Mouse (Mus musculus) MEL (cell line): Measurements from ENCODE around the gene 8030411F24Rik. TPM values are rescaled to one million over a fixed set of nuclear protein-coding genes. Genes with fewer than 3 reads are reported as not detected.

Experiments used
- DNase-seq: peaks from one replicate; pipeline ENCODE4 v3.0.0; 2011; ENCODE audit warnings: low read depth, low spot score
- H3K27ac ChIP-seq: 2 replicates; pipeline ENCODE4 v1.5.1; 2012; ENCODE audit warnings: low read depth, mild to moderate bottlenecking, control low read depth, low read length, moderate library complexity; ENCODE audit not compliant: control insufficient read depth
- H3K27me3 ChIP-seq, 2 experiments: fragments of 150-350 bp in 1 of 2; sonication (generic) in 1 of 2; 2 replicates each; pipeline ENCODE4 v1.6.1; 2012; ENCODE audit warnings: low read length in 2 of 2, mild to moderate bottlenecking in 2 of 2, improper control_type of control experiment in 1 of 2, moderate library complexity in 1 of 2; ENCODE audit not compliant: insufficient read depth in 2 of 2, control insufficient read depth in 1 of 2
- H3K36me3 ChIP-seq, 2 experiments: 2 replicates each; pipeline ENCODE4 v1.6.1; 2012 to 2014; ENCODE audit warnings: low read length in 2 of 2, improper control_type of control experiment in 1 of 2, inconsistent platforms in 1 of 2, mild to moderate bottlenecking in 1 of 2; ENCODE audit not compliant: insufficient read depth in 2 of 2, control insufficient read depth in 1 of 2
- H3K4me1 ChIP-seq, 2 experiments: fragments of 150-350 bp in 1 of 2; sonication (generic) in 1 of 2; 2 replicates each; pipeline ENCODE4 v1.6.1; 2012; ENCODE audit warnings: low read length in 2 of 2, improper control_type of control experiment in 1 of 2, mild to moderate bottlenecking in 1 of 2; ENCODE audit not compliant: insufficient read depth in 2 of 2, control insufficient read depth in 1 of 2
- H3K4me3 ChIP-seq, 2 experiments: fragments of 150-350 bp in 1 of 2; sonication (generic) in 1 of 2; 2 replicates each; pipeline ENCODE4 v1.5.1; 2012; ENCODE audit warnings: low read depth in 2 of 2, low read length in 2 of 2, mild to moderate bottlenecking in 2 of 2, moderate library complexity in 2 of 2, control low read depth in 1 of 2, improper control_type of control experiment in 1 of 2; ENCODE audit not compliant: control insufficient read depth in 1 of 2, insufficient read depth in 1 of 2
- H3K79me2 ChIP-seq: 2 replicates; pipeline ENCODE4 v1.6.1; 2012; ENCODE audit warnings: mild to moderate bottlenecking, low read length, moderate library complexity; ENCODE audit not compliant: control insufficient read depth, poor library complexity, insufficient read depth
- H3K9ac ChIP-seq: 2 replicates; pipeline ENCODE4 v1.6.1; 2012; ENCODE audit warnings: low read depth, mild to moderate bottlenecking, control low read depth, low read length, moderate library complexity; ENCODE audit not compliant: control insufficient read depth, poor library complexity, severe bottlenecking
- H3K9me3 ChIP-seq: fragments of 150-350 bp; sonication (generic); replicated peaks from 2 replicates; pipeline ENCODE4 v1.6.1; 2012; ENCODE audit warnings: mild to moderate bottlenecking, low read length, improper control_type of control experiment, moderate library complexity; ENCODE audit not compliant: insufficient read depth
- CTCF ChIP-seq, 3 experiments: IDR thresholded peaks in 2 of 3; conservative IDR thresholded peaks in 1 of 3; 2 replicates each; pipeline ENCODE4 v1.5.1; 2011 to 2012; ENCODE audit warnings: low read length in 3 of 3, low read depth in 2 of 3, mild to moderate bottlenecking in 2 of 3, improper control_type of control experiment in 1 of 3, inconsistent platforms in 1 of 3, mixed read lengths in 1 of 3, moderate library complexity in 1 of 3; ENCODE audit not compliant: control insufficient read depth in 1 of 3, insufficient read depth in 1 of 3, poor library complexity in 1 of 3, severe bottlenecking in 1 of 3
- E2F4 ChIP-seq: IDR thresholded peaks from 2 replicates; pipeline ENCODE4 v1.6.1; 2011; ENCODE audit warnings: low read depth, low read length, improper control_type of control experiment, borderline replicate concordance
- GABPA ChIP-seq: IDR thresholded peaks from 2 replicates; pipeline ENCODE4 v1.6.1; 2012; ENCODE audit warnings: low read depth, mild to moderate bottlenecking, inconsistent platforms, low read length, improper control_type of control experiment, moderate library complexity
- GATA1 ChIP-seq: IDR thresholded peaks from 2 replicates; pipeline ENCODE4 v1.6.1; 2011; ENCODE audit warnings: low read depth, low read length, improper control_type of control experiment
- HCFC1 ChIP-seq: IDR thresholded peaks from 2 replicates; pipeline ENCODE4 v1.6.1; 2012; ENCODE audit warnings: low read depth, mild to moderate bottlenecking, inconsistent platforms, low read length, improper control_type of control experiment, moderate library complexity
- JUND ChIP-seq: IDR thresholded peaks from 2 replicates; pipeline ENCODE4 v1.6.1; 2011; ENCODE audit warnings: low read depth, mild to moderate bottlenecking, improper control_type of control experiment, low read length
- MAFK ChIP-seq: IDR thresholded peaks from 2 replicates; pipeline ENCODE4 v1.6.1; 2011; ENCODE audit warnings: low read depth, mild to moderate bottlenecking, low read length, improper control_type of control experiment, borderline replicate concordance
- MAX ChIP-seq: IDR thresholded peaks from 2 replicates; pipeline ENCODE4 v1.6.1; 2011; ENCODE audit warnings: low read length, improper control_type of control experiment
- MAZ ChIP-seq: IDR thresholded peaks from 2 replicates; pipeline ENCODE4 v1.6.1; 2012; ENCODE audit warnings: low read depth, mild to moderate bottlenecking, inconsistent platforms, low read length, improper control_type of control experiment
- MEF2A ChIP-seq: IDR thresholded peaks from 2 replicates; pipeline ENCODE4 v1.6.1; 2014; ENCODE audit warnings: low read depth, mild to moderate bottlenecking, inconsistent platforms, low read length, improper control_type of control experiment; ENCODE audit not compliant: poor library complexity, insufficient replicate concordance, severe bottlenecking; ENCODE audit errors: extremely low read depth
- MXI1 ChIP-seq: IDR thresholded peaks from 2 replicates; pipeline ENCODE4 v1.6.1; 2011; ENCODE audit warnings: mild to moderate bottlenecking, low read depth, low read length, improper control_type of control experiment
- MYB ChIP-seq: IDR thresholded peaks from 2 replicates; pipeline ENCODE4 v1.6.1; 2011; ENCODE audit warnings: mild to moderate bottlenecking, low read depth, low read length, improper control_type of control experiment
- POLR2A ChIP-seq, 2 experiments: IDR thresholded peaks; 2 replicates each; pipeline ENCODE4 v1.6.1; 2011 to 2012; ENCODE audit warnings: low read length in 2 of 2, mild to moderate bottlenecking in 2 of 2, control low read depth in 1 of 2, improper control_type of control experiment in 1 of 2, low read depth in 1 of 2, moderate library complexity in 1 of 2; ENCODE audit not compliant: control insufficient read depth in 1 of 2, insufficient read depth in 1 of 2, poor library complexity in 1 of 2
- RAD21 ChIP-seq: IDR thresholded peaks from 2 replicates; pipeline ENCODE4 v1.6.1; 2011; ENCODE audit warnings: mild to moderate bottlenecking, low read depth, low read length, improper control_type of control experiment
- RCOR1 ChIP-seq: IDR thresholded peaks from 2 replicates; pipeline ENCODE4 v1.6.1; 2012; ENCODE audit warnings: low read depth, mild to moderate bottlenecking, inconsistent platforms, low read length, improper control_type of control experiment
- SIN3A ChIP-seq: IDR thresholded peaks from 2 replicates; pipeline ENCODE4 v1.6.1; 2012; ENCODE audit warnings: low read length, improper control_type of control experiment, inconsistent platforms
- TAL1 ChIP-seq: IDR thresholded peaks from 2 replicates; pipeline ENCODE4 v1.6.1; 2012; ENCODE audit warnings: mild to moderate bottlenecking, inconsistent platforms, low read length, moderate library complexity, mixed read lengths
- TBP ChIP-seq: IDR thresholded peaks from 2 replicates; pipeline ENCODE4 v1.8.0; 2011; ENCODE audit warnings: low read depth, low read length, improper control_type of control experiment
- UBTF ChIP-seq: IDR thresholded peaks from 2 replicates; pipeline ENCODE4 v1.6.1; 2012; ENCODE audit warnings: low read depth, mild to moderate bottlenecking, inconsistent platforms, low read length, improper control_type of control experiment, moderate library complexity, borderline replicate concordance; ENCODE audit not compliant: insufficient read depth
- ZC3H11A ChIP-seq: IDR thresholded peaks from 2 replicates; pipeline ENCODE4 v1.6.1; 2012; ENCODE audit warnings: low read depth, mild to moderate bottlenecking, inconsistent platforms, low read length, improper control_type of control experiment
- ZKSCAN1 ChIP-seq: IDR thresholded peaks from 2 replicates; pipeline ENCODE4 v1.6.1; 2012; ENCODE audit warnings: low read depth, mild to moderate bottlenecking, inconsistent platforms, low read length, improper control_type of control experiment, moderate library complexity
- ZMIZ1 ChIP-seq: IDR thresholded peaks from 2 replicates; pipeline ENCODE4 v1.6.1; 2012; ENCODE audit warnings: low read depth, mild to moderate bottlenecking, inconsistent platforms, low read length, improper control_type of control experiment, moderate library complexity
- polyA plus RNA-seq, 2 experiments: library from polyadenylated mRNA; stranded (reverse) in 1 of 2; unstranded in 1 of 2; fragments of >175 nt in 1 of 2; fragments of >200 nt in 1 of 2; gene quantifications; 2 replicates each; pipeline versions ENCODE4 v1.2.1 to v1.2.4; 2012; ENCODE audit warnings: low replicate concordance in 2 of 2, low read depth in 1 of 2; ENCODE audit not compliant: insufficient read length in 2 of 2, insufficient read depth in 1 of 2, missing spikeins in 1 of 2
- total RNA-seq: library from RNA; depleted of rRNA; stranded (reverse); fragments of 300-350 nt; gene quantifications from 2 replicates; pipeline ENCODE4 v1.2.3, GENCODE M21; 2012; rRNA removed

Gene 8030411F24Rik
- not detected in 2 replicates for total RNA-seq
- polyA plus RNA-seq, result not detected

GRCm38 (mm10) chr2:148781709-148782108, at the start of gene 8030411F24Rik:
8030411F24Rik (plus strand) TSS chr2:148782009.
- DNase-seq, result no peak
- Histone ChIP-seq H3K27ac (no peak within 1 kb of the TSS), H3K79me2 (no peaks in the 10 kb centered on the region), H3K4me1 (no peaks in the 10 kb centered on the region), H3K9me3 (no peaks in the 10 kb centered on the region), H3K36me3 (no peaks in the 10 kb centered on the region), H3K27me3 (no peaks in the 10 kb centered on the region), H3K4me3 (no peak within 1 kb of the TSS), H3K9ac (no peak within 1 kb of the TSS)
- TF ChIP-seq MXI1 (no peak), MAFK (no peak)

- H3K27ac ChIP-seq, result no peak within 1 kb of the TSS
- no peak for DNase-seq
- TF ChIP-seq JUND (no peak), E2F4 (no peak), POLR2A (IDR thresholded peaks at IDR 0.05; ENCODE audit: control insufficient read depth in 1 of 2, insufficient read depth in 1 of 2, low read depth in 1 of 2, low read length in 2 of 2, poor library complexity in 1 of 2) (no peak), MEF2A (no peak), CTCF (IDR thresholded peaks at IDR 0.05 in 2 of 3, conservative IDR thresholded peaks at IDR 0.05 in 1 of 3; ENCODE audit: control insufficient read depth in 1 of 3, insufficient read depth in 1 of 3, low read depth in 2 of 3, low read length in 3 of 3, poor library complexity in 1 of 3, severe bottlenecking in 1 of 3) (no peak), ZMIZ1 (no peak), SIN3A (no peak), GABPA (no peak), MYB (no peak), TAL1 (no peak), HCFC1 (no peak), MAX (no peak), TBP (no peak), GATA1 (no peak), RCOR1 (no peak), UBTF (no peak), RAD21 (no peak), MAZ (no peak), ZKSCAN1 (no peak), ZC3H11A (no peak)
Measured at GRCm38 (mm10) chr2:148732327-148733000, 49.3 kb upstream of the 8030411F24Rik start, which contains the start of gene Napb. Napb (minus strand) TSS chr2:148732467.

More at GRCm38 (mm10) chr2:148732327-148733000, 49.3 kb upstream of the 8030411F24Rik start, which contains the start of gene Napb:
- Histone ChIP-seq H3K4me1 (no peaks in the 10 kb centered on the region), H3K27me3 (no peaks in the 10 kb centered on the region), H3K4me3 (no peak within 1 kb of the TSS), H3K9me3 (no peaks in the 10 kb centered on the region), H3K9ac (no peak within 1 kb of the TSS), H3K36me3 (no peaks in the 10 kb centered on the region), H3K79me2 (no peaks in the 10 kb centered on the region)
